In genomic region chr5:38787851-38788520, GRCm38 (mm10) we compare ENCODE assay signal across 8 mouse cellular contexts.
DNase-seq lines count a peak whose midpoint lies in the region; ATAC-seq lines count a peak whose summit lies in the region.

No protein-coding gene starts in this region.

- intact Hi-C loops in heart, postnatal 10 days (cut with DNase I) = loop anchor here (5.0 to 10.0 kb wide), 2 partner anchors 109 to 637 kb away; no protein-coding TSS in a partner anchor

- no peak overlapping the region for H3K4me3 ChIP-seq in limb, embryonic 12.5 days (replicated peaks)

- H3K4me2 ChIP-seq in limb, embryonic 12.5 days = peak overlapping the region; percentile 30; the same call in 1 of the 2 replicates

- ATAC-seq in limb, embryonic 12.5 days (ENCODE audit: insufficient number of reproducible peaks, insufficient read depth, low FRiP score, low TSS enrichment, low read depth) = no peak
- ATAC-seq in CD4-positive, CD25-positive, alpha-beta regulatory T cell, adult 4 months = no peak
- no peak for ATAC-seq in monocyte, adult 5-6 weeks (replicated peaks; ENCODE audit: insufficient number of reproducible peaks, low FRiP score, low TSS enrichment, poor library complexity, severe bottlenecking)

- H3K4me1 ChIP-seq in limb, embryonic 12.5 days (replicated peaks) = peaks cover 30% of the 10 kb centered on the region

- peak; percentile 51 to 69 for DNase-seq in cerebellum, postnatal 14 days
- no peak for DNase-seq in cerebellum, adult 9-10 months
- DNase-seq in R1 (ENCODE audit: low read depth, low spot score) = peak; percentile 10
- DNase-seq in heart, postnatal 10 days = peak; percentile 22 to 26
- DNase-seq in cerebellum, adult 9-11 months = no peak

- peaks cover 16% of the 10 kb centered on the region; the same call in 1 of the 2 replicates for H3K27me3 ChIP-seq in limb, embryonic 12.5 days

- no peak overlapping the region for H3K27ac ChIP-seq in limb, embryonic 12.5 days

- 27% methylated on average over 15 of the region's 15 CpGs for WGBS in limb, embryonic 12.5 days

- H3K9ac ChIP-seq in limb, embryonic 12.5 days (replicated peaks) = no peak overlapping the region

- H3K9me3 ChIP-seq in limb, embryonic 12.5 days = no peaks in the 10 kb centered on the region

- H3K36me3 ChIP-seq in limb, embryonic 12.5 days = no peaks in the 10 kb centered on the region

Comparison
In these comparisons a context has a peak if more than half of its experiments do, and no peak if none do; other contexts are left out.
1. DNase-seq: peak in cerebellum, postnatal 14 days (2 of 2), R1 (single experiment) and heart, postnatal 10 days (2 of 2); none in cerebellum, adult 9-10 months (single experiment) and cerebellum, adult 9-11 months (single experiment).